Mouse (Mus musculus): Measurements from ENCODE around the gene Zfp446. TPM values are rescaled to one million over a fixed set of nuclear protein-coding genes. Genes with fewer than 3 reads are reported as not detected.

Gene Zfp446
- polyA plus RNA-seq, 1 experiment from 2014 or later: 14.6 TPM

DNA sequence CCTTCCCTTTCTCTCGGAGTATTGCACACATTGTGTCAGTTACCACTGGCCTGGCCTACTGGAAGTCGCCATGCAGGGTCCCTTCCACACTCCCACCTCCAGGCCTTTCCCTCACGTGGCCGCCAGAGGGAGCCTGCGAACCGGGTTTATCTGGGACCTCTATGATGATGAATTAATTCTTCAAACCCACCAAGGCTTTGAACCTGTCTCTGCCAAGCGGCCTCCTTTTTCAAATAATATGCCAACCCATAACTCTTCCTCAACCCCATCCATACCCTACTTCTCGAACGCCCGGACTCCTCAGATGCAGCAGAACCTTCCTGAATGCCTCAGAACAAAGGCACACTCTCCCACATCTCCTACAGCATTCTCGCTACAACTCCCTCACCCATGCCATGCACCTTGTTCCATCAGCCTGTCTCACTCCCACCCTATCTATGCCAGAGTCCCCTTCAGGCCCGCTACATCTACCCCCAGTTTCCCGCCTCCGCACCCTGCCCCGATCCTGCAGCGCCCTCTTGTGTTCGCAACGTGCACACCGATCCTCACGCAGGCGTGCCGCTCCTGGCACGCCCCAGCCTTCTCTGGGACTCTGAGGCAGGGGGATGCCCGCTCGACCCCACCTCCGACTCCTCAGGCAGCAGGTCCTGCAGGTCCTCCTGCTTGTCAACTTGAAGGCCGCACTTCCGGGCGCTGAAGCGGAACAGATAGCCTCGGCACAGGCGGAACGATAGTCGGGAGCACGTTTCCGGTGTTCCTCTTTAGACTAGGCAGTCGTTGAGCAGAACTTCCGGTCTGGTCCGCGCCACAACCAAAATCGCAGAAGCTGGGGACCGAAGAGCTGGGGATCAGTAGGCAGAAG lies 31.7 kb downstream of the Zfp446 start:
- no peaks in the 10 kb centered on the region for H3K9me3 ChIP-seq (ENCODE audit: control insufficient read depth, low read length)
- DNase-seq (ENCODE audit: low spot score) (peak; percentile 96), ATAC-seq (replicated peaks; ENCODE audit: low FRiP score) (peak; percentile 79)
- peaks cover 13% of the 10 kb centered on the region for H3K4me1 ChIP-seq (replicated peaks; ENCODE audit: control insufficient read depth, insufficient read depth, low read length)
- H3K4me3 ChIP-seq (ENCODE audit: low read depth, low read length): peak overlapping the region; percentile 59
- peak overlapping the region; percentile 96 for H3K27ac ChIP-seq (ENCODE audit: low read depth, low read length)
- H3K27me3 ChIP-seq (ENCODE audit: control insufficient read depth, insufficient read depth, low read length): no peaks in the 10 kb centered on the region
- WGBS: under 1% methylated on average over 42 of the region's 42 CpGs
- H3K36me3 ChIP-seq (ENCODE audit: control insufficient read depth, insufficient read depth, low read length): peaks cover 10% of the 10 kb centered on the region; the same call in 1 of the 2 replicates
- peak overlapping the region; percentile 86 for H3K4me2 ChIP-seq (ENCODE audit: low read depth, low read length, severe bottlenecking)
- H3K9ac ChIP-seq (ENCODE audit: low read length): peak overlapping the region; percentile 82

DNA sequence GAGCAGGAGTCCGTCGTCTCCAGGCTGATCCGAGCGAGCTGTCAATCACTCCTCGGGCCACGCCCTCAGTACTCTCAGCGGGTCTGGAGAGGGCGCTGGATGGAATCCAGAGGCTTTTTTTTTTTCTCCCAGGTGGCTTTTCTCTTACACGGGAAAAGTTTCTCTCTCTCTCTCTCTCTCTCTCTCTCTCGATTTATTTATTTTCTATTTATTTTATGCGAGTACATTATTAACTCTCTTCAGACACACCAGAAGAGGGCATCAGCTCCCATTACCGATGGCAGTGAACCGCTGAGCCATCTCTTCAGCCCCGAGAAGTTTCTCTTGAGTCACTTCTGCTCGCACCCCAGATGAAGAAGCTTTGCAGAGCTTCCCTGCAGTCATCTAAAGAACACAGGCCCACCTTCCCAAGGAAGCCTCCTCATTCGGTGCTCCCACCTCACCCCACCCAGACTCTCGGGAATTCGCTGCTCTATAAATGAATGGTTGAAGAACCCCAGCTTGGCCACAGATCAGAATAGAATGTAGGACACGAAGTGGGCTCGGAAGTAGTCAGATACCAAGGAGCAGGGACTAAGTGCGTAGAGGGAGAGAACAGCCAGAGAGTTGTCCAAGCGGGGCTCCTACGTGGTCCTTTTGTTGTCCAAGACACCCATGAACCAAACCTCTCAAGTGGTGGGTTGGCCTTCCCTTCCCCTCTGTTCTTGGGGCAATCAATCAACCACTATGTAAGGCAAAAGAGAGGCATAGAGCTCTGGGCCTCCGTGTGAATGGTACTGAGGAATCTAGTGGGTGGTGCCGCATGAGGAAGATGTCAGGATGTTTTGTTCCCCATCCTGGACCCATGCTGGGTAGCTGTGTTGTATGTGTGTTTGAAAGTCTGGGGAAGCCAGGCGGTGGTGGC lies 32.6 kb downstream of the Zfp446 start, which contains the start of gene Zbtb45:
Zbtb45 (minus strand) TSS at position 30 of the 904 bp plus-strand sequence.
- ATAC-seq (replicated peaks; ENCODE audit: low FRiP score): peak; percentile 90

DNA sequence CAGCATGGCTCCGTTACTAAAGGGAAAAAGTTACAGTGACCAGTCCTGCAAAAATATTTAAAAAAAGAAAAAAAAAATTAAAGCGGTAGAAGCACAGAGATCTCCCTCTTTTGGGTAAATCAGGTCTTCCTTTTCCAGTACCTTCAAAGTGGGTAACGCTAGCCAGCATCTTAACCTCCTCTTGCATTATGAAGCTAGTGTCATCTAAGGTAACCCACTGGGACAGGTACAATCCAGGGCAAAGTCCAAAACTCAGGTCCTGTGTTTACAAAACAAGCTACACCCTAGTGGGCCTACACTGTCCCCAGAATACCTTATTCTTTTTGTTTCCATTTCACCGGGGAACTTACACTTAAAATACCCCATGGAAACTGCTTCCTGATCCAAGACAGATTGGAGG lies 36.0 kb downstream of the Zfp446 start:
- H3K4me1 ChIP-seq (replicated peaks; ENCODE audit: control insufficient read depth, insufficient read depth, low read length): peaks cover 6% of the 10 kb centered on the region
- H3K4me2 ChIP-seq (ENCODE audit: low read depth, low read length, severe bottlenecking): no peak overlapping the region
- no peak overlapping the region for H3K4me3 ChIP-seq (ENCODE audit: low read depth, low read length)
- ATAC-seq (replicated peaks; ENCODE audit: low FRiP score) (no peak), DNase-seq (ENCODE audit: low spot score) (no peak)
- WGBS: 64% methylated on average over 4 of the region's 4 CpGs
- H3K9me3 ChIP-seq (ENCODE audit: control insufficient read depth, low read length): no peaks in the 10 kb centered on the region
- H3K27me3 ChIP-seq (ENCODE audit: control insufficient read depth, insufficient read depth, low read length): no peaks in the 10 kb centered on the region
- H3K9ac ChIP-seq (ENCODE audit: low read length): no peak overlapping the region
- H3K36me3 ChIP-seq (ENCODE audit: control insufficient read depth, insufficient read depth, low read length): no peaks in the 10 kb centered on the region
- H3K27ac ChIP-seq (ENCODE audit: low read depth, low read length): no peak overlapping the region

More for the DNA sequence above, 32.6 kb downstream of the Zfp446 start, which contains the start of gene Zbtb45:
- H3K9me3 ChIP-seq (ENCODE audit: control insufficient read depth, low read length): no peaks in the 10 kb centered on the region
- H3K27ac ChIP-seq (ENCODE audit: low read depth, low read length): peak within 1 kb of the TSS; percentile 96
- H3K27me3 ChIP-seq (ENCODE audit: control insufficient read depth, insufficient read depth, low read length): no peaks in the 10 kb centered on the region
- peak within 1 kb of the TSS; percentile 82 for H3K9ac ChIP-seq (ENCODE audit: low read length)
- 15% methylated on average over 26 of the region's 26 CpGs for WGBS
- peak within 1 kb of the TSS; percentile 59 for H3K4me3 ChIP-seq (ENCODE audit: low read depth, low read length)
- H3K4me2 ChIP-seq (ENCODE audit: low read depth, low read length, severe bottlenecking): peak within 1 kb of the TSS; percentile 86
- no peak for DNase-seq (ENCODE audit: low spot score)
- peaks cover 10% of the 10 kb centered on the region; the same call in 1 of the 2 replicates for H3K36me3 ChIP-seq (ENCODE audit: control insufficient read depth, insufficient read depth, low read length)
- H3K4me1 ChIP-seq (replicated peaks; ENCODE audit: control insufficient read depth, insufficient read depth, low read length): peaks cover 13% of the 10 kb centered on the region

DNA sequence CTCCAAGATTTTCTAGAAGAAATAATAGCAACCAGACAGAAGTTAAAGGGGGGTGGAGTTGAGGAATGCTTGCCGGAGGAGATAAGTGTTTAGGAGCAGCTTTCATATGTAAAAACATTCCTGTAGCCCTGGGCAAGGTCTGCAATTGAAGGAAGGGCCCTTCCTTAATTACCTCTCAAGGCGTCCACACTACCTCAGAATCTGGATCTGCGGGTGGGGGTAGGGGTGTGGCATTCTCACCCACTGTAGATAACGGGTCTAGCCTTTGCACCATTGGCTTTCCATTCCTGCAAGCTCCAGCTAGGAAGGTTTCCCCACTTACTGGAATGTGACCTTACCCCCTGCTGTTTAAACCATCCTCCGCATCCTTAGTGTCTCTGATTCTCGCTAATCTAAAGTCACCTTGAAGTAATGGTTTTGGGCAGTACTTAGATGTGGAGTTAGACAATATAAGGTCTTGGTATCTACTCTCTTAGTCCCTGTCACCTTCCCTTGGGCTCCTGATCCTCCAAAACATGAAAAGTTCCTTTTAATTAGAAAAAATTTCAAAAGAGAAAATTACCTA lies 36.7 kb downstream of the Zfp446 start:
- Histone ChIP-seq H3K27me3 (ENCODE audit: control insufficient read depth, insufficient read depth, low read length) (no peaks in the 10 kb centered on the region), H3K27ac (ENCODE audit: low read depth, low read length) (no peak overlapping the region), H3K4me1 (replicated peaks; ENCODE audit: control insufficient read depth, insufficient read depth, low read length) (peaks cover 6% of the 10 kb centered on the region), H3K36me3 (ENCODE audit: control insufficient read depth, insufficient read depth, low read length) (no peaks in the 10 kb centered on the region), H3K9me3 (ENCODE audit: control insufficient read depth, low read length) (no peaks in the 10 kb centered on the region), H3K4me2 (ENCODE audit: low read depth, low read length, severe bottlenecking) (no peak overlapping the region), H3K4me3 (ENCODE audit: low read depth, low read length) (no peak overlapping the region), H3K9ac (ENCODE audit: low read length) (no peak overlapping the region)
- ATAC-seq (replicated peaks; ENCODE audit: low FRiP score) (no peak), DNase-seq (ENCODE audit: low spot score) (no peak)
- 45% methylated on average over 6 of the region's 6 CpGs for WGBS

DNA sequence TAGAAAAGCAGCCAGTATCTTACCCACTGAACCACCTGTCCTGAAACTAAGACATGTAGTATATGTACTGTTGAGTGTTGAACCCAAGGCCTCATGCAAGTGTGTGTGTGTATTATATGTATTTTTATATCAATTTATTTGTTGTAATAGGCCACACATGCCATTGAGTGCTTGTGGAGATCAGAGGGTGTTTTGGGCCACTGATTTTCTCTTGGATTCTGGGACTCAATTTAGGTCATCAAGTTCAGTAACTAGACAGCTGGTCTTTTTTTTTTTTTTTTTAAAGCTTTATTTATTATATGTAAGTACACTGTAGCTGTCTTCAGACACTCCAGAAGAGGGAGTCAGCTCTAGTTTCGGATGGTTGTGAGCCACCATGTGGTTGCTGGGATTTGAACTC lies 37.6 kb downstream of the Zfp446 start:
- WGBS: 80% methylated on average over 1 of the region's 1 CpGs
- Histone ChIP-seq H3K9me3 (ENCODE audit: control insufficient read depth, low read length) (no peaks in the 10 kb centered on the region), H3K4me3 (ENCODE audit: low read depth, low read length) (no peak overlapping the region), H3K9ac (ENCODE audit: low read length) (no peak overlapping the region), H3K36me3 (ENCODE audit: control insufficient read depth, insufficient read depth, low read length) (no peaks in the 10 kb centered on the region), H3K4me1 (replicated peaks; ENCODE audit: control insufficient read depth, insufficient read depth, low read length) (peaks cover 5% of the 10 kb centered on the region), H3K27ac (ENCODE audit: low read depth, low read length) (no peak overlapping the region), H3K27me3 (ENCODE audit: control insufficient read depth, insufficient read depth, low read length) (no peaks in the 10 kb centered on the region), H3K4me2 (ENCODE audit: low read depth, low read length, severe bottlenecking) (no peak overlapping the region)
- DNase-seq (ENCODE audit: low spot score) (no peak), ATAC-seq (replicated peaks; ENCODE audit: low FRiP score) (no peak)

DNA sequence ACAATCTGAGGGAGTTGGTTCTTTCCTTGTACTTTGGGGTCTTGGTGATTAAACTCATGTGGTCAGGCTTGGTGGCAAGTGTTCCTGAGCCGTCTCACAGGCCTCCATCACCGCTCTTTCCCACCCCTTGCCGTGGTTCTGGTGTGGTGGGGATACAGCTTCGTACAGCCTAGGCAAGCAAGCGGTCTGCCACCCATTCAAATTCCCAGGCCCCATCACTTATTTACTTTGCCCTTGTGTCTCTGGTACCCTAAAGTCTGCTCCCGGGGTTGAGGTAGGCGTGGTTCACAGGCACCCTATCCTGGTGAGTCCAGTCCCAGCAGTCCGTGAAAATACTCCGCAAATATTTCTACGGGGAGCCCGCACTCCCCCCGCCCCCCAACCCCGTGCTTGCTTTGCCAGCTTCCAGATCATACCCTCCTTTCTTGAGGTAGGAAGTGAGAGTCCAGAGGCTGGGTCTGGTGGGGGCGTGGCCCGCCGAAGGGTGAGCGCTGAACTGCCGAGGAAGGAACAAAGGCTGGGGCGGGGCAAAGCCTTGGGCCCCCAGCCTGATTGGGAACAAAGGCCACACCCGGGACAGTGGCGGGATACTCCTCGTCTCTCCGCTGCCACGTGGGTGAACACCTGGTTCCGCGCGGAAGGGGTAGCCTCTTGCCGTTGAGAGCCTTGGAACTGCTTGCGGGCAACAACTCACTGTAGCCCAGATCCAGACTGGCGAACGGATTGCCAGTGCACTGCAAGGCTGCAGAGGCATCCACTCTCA lies 45.3 kb downstream of the Zfp446 start:
- Histone ChIP-seq H3K4me1 (replicated peaks; ENCODE audit: control insufficient read depth, insufficient read depth, low read length) (peaks cover 18% of the 10 kb centered on the region; the same call in 1 of the 2 replicates), H3K27me3 (ENCODE audit: control insufficient read depth, insufficient read depth, low read length) (no peaks in the 10 kb centered on the region), H3K27ac (ENCODE audit: low read depth, low read length) (peak overlapping the region; percentile 100), H3K4me2 (ENCODE audit: low read depth, low read length, severe bottlenecking) (peak overlapping the region; percentile 99), H3K4me3 (ENCODE audit: low read depth, low read length) (peak overlapping the region; percentile 96), H3K9me3 (ENCODE audit: control insufficient read depth, low read length) (no peaks in the 10 kb centered on the region), H3K36me3 (ENCODE audit: control insufficient read depth, insufficient read depth, low read length) (peaks cover 23% of the 10 kb centered on the region), H3K9ac (ENCODE audit: low read length) (peak overlapping the region; percentile 97)
- WGBS: 4% methylated on average over 31 of the region's 31 CpGs
- ATAC-seq (replicated peaks; ENCODE audit: low FRiP score) (peak; percentile 84), DNase-seq (ENCODE audit: low spot score) (peak; percentile 93)

DNA sequence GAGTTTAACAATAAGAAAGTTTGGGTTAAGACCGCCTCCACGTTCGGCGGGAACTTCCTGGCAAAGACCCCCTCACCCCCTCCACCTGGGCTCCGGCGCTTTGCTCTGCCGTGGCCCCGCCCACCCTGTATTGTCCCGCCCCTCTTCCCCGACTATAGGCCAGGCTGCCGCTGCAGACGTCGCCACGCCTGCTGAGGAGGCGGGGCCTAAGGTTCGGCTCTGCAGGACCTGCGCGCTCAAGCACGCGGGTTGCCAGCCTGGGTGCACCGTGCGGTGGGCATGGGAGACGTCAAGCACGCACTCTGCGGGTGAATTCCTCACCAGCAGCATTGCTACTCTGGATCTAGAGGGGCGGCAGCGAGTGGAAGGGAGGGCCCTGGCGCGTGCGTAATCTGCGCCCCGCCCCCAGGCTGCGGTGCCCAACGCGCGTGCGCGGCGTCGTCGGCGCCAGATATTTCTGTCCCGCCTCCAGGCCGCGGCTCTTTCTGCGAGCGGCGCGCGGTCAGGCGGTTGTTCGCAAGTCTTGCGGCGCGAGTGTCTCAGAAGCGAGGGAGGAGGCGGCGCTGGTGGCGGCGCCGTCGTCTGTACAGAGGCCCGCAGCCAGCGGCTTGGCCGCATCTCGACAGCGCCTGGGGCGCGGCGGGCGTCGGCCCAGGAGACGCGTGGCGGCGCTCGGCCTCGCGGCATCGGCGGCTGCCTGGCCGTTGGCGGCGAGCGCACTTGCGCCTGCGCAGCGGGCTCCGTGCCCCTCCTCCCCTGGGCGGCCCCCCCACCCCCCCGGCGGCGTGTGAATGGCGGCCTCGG lies 46.5 kb downstream of the Zfp446 start:
- H3K27ac ChIP-seq (ENCODE audit: low read depth, low read length): peak overlapping the region; percentile 100
- H3K4me3 ChIP-seq (ENCODE audit: low read depth, low read length): peak overlapping the region; percentile 96
- under 1% methylated on average over 84 of the region's 95 CpGs for WGBS
- H3K9me3 ChIP-seq (ENCODE audit: control insufficient read depth, low read length): no peaks in the 10 kb centered on the region
- H3K4me2 ChIP-seq (ENCODE audit: low read depth, low read length, severe bottlenecking): peak overlapping the region; percentile 99
- peaks cover 18% of the 10 kb centered on the region; the same call in 1 of the 2 replicates for H3K4me1 ChIP-seq (replicated peaks; ENCODE audit: control insufficient read depth, insufficient read depth, low read length)
- H3K9ac ChIP-seq (ENCODE audit: low read length): peak overlapping the region; percentile 97
- peaks cover 34% of the 10 kb centered on the region for H3K36me3 ChIP-seq (ENCODE audit: control insufficient read depth, insufficient read depth, low read length)
- DNase-seq (ENCODE audit: low spot score): peak; percentile 97
- no peaks in the 10 kb centered on the region for H3K27me3 ChIP-seq (ENCODE audit: control insufficient read depth, insufficient read depth, low read length)
- peak; percentile 85 for ATAC-seq (replicated peaks; ENCODE audit: low FRiP score)
